Mouse (Mus musculus) mouse embryonic stem cell (cell line): ENCODE data around the gene Cdh13.

Experiments
- in situ Hi-C, 2 experiments: fragments of 300-500 bp; cut with MboI; formaldehyde crosslinking; loops; 1 replicate in 1 of 2; 3 replicates in 1 of 2; pipeline ENCODE4 v1.14.3; 2019 to 2020; ENCODE audit warnings: low sequenced_read_pairs in 2 of 2, low pct_unique_long_range_greater_than_20kb in 1 of 2, mixed read lengths in 1 of 2; ENCODE audit not compliant: unreplicated experiment in 1 of 2

The Cdh13 gene

GRCm38 (mm10) chr8:118517071-118517470, 233.5 kb downstream of the Cdh13 start:
- in situ Hi-C loops: no loop called here

GRCm38 (mm10) chr8:118518030-118518741, 234.7 kb downstream of the Cdh13 start:
- in situ Hi-C loops: no loop called here

- in situ Hi-C loops: no loop called here
Observed at GRCm38 (mm10) chr8:118518742-118519102, 235.2 kb downstream of the Cdh13 start.

- in situ Hi-C loops: no loop called here
Observed at GRCm38 (mm10) chr8:118523922-118524321, 240.4 kb downstream of the Cdh13 start.

- in situ Hi-C loops: no loop called here
Observed at GRCm38 (mm10) chr8:118538816-118539558, 255.5 kb downstream of the Cdh13 start.

GRCm38 (mm10) chr8:118539559-118539819, 256.0 kb downstream of the Cdh13 start:
- in situ Hi-C loops: no loop called here

- in situ Hi-C loops: no loop called here
Observed at GRCm38 (mm10) chr8:118539941-118540340, 256.4 kb downstream of the Cdh13 start.

GRCm38 (mm10) chr8:118552397-118552796, 268.9 kb downstream of the Cdh13 start:
- in situ Hi-C loops: no loop called here

- in situ Hi-C loops: no loop called here
Observed at GRCm38 (mm10) chr8:118552842-118553241, 269.3 kb downstream of the Cdh13 start.

- in situ Hi-C loops: no loop called here
Observed at GRCm38 (mm10) chr8:118564024-118564423, 280.5 kb downstream of the Cdh13 start.

- in situ Hi-C loops: no loop called here
Observed at GRCm38 (mm10) chr8:118565186-118565585, 281.7 kb downstream of the Cdh13 start.

GRCm38 (mm10) chr8:118565887-118566747, 282.6 kb downstream of the Cdh13 start:
- in situ Hi-C loops: no loop called here

GRCm38 (mm10) chr8:118569366-118569765, 285.8 kb downstream of the Cdh13 start:
- in situ Hi-C loops: no loop called here

- in situ Hi-C loops: loop anchor here (10.0 to 25.0 kb wide), 2 partner anchors 274 to 406 kb away; no protein-coding TSS in a partner anchor
Observed at GRCm38 (mm10) chr8:118581256-118581655, 297.7 kb downstream of the Cdh13 start.

- in situ Hi-C loops: loop anchor here (10.0 to 25.0 kb wide), 2 partner anchors 273 to 405 kb away; no protein-coding TSS in a partner anchor
Observed at GRCm38 (mm10) chr8:118582185-118582584, 298.7 kb downstream of the Cdh13 start.

- in situ Hi-C loops: loop anchor here (10.0 to 25.0 kb wide), 2 partner anchors 267 to 399 kb away; no protein-coding TSS in a partner anchor
Observed at GRCm38 (mm10) chr8:118587981-118588380, 304.4 kb downstream of the Cdh13 start.

GRCm38 (mm10) chr8:118596816-118597215, 313.3 kb downstream of the Cdh13 start:
- in situ Hi-C loops: loop anchor here in 1 of 2 experiments (25.0 kb wide), 1 partner anchor 390 kb away; no protein-coding TSS in a partner anchor

GRCm38 (mm10) chr8:118601376-118601775, 317.8 kb downstream of the Cdh13 start:
- in situ Hi-C loops: no loop called here

GRCm38 (mm10) chr8:118602074-118602473, 318.5 kb downstream of the Cdh13 start:
- in situ Hi-C loops: no loop called here
